Mouse (Mus musculus) forebrain, postnatal 0 days (tissue): ENCODE measurements around the gene Amfr. TPM values are rescaled to one million over a fixed set of nuclear protein-coding genes. Genes with fewer than 3 reads are reported as not detected.

ENCODE experiments used
- ATAC-seq: fragments of 200-750 bp; cut with Nextera tagmentation; 2 replicates; pipeline ENCODE4 v1.8.0; 2017; ENCODE audit warnings: mild to moderate bottlenecking, moderate library complexity
- DNase-seq: peaks from one replicate; pipeline ENCODE4 v3.0.0-alpha.2; 2015
- H3K27ac ChIP-seq: fragments of 300-500 bp; sonication (generic); 2 replicates; pipeline ENCODE4 v1.5.1; 2014; ENCODE audit warnings: low read depth, mild to moderate bottlenecking, antibody characterized with exemption, low read length, moderate library complexity, mixed read lengths
- H3K27me3 ChIP-seq: fragments of 300-500 bp; sonication (generic); 2 replicates; pipeline ENCODE4 v1.6.1; 2014; ENCODE audit warnings: mild to moderate bottlenecking, low read length, mixed read lengths; ENCODE audit not compliant: insufficient read depth
- H3K36me3 ChIP-seq: fragments of 300-500 bp; sonication (generic); 2 replicates; pipeline ENCODE4 v1.6.1; 2014; ENCODE audit warnings: mild to moderate bottlenecking, moderate library complexity; ENCODE audit not compliant: insufficient read depth
- H3K4me1 ChIP-seq: fragments of 300-500 bp; sonication (generic); 2 replicates; pipeline ENCODE4 v1.6.1; 2014; ENCODE audit warnings: antibody characterized with exemption; ENCODE audit not compliant: insufficient read depth
- H3K4me2 ChIP-seq: fragments of 300-500 bp; sonication (generic); 2 replicates; pipeline ENCODE4 v1.6.1; 2014; ENCODE audit warnings: low read depth, mild to moderate bottlenecking, moderate library complexity
- H3K4me3 ChIP-seq: fragments of 300-500 bp; sonication (generic); 2 replicates; pipeline ENCODE4 v1.5.1; 2014; ENCODE audit warnings: low read depth, low read length, mixed read lengths
- H3K9ac ChIP-seq: fragments of 300-500 bp; sonication (generic); 2 replicates; pipeline ENCODE4 v1.6.1; 2014; ENCODE audit warnings: mild to moderate bottlenecking
- H3K9me3 ChIP-seq: fragments of 300-500 bp; sonication (generic); 2 replicates; pipeline ENCODE4 v1.6.1; 2016; ENCODE audit warnings: low read length
- CTCF ChIP-seq: sonication (generic); IDR thresholded peaks from 2 replicates; pipeline ENCODE4 v1.5.1; 2016; ENCODE audit warnings: antibody characterized with exemption, control low read depth, low read depth
- WGBS: fragments of 180-500 bp; shearing (Covaris S2); extraction: QIAGEN DNeasy Blood & Tissue Kit; methylation state at CpG from one replicate; pipeline ENCODE4 v1.1.7; 2014; 5-methylcytosine and 5-hydroxymethylcytosine counted together
- polyA plus RNA-seq: library from polyadenylated mRNA; unstranded; fragments of >200 nt; fragmentation: Nextera tagmentation; extraction: Ambion mirVana; gene quantifications from 2 replicates; pipeline ENCODE4 v1.2.1, GENCODE M21; 2015
- total RNA-seq: library from RNA; depleted of rRNA; stranded (reverse); fragments of >200 nt; gene quantifications from 2 replicates; pipeline ENCODE4 v1.2.3, GENCODE M21; 2014

Amfr gene
- total and polyA plus RNA-seq, 2 experiments from 2014 or later: 90.2 to 163 TPM

DNA sequence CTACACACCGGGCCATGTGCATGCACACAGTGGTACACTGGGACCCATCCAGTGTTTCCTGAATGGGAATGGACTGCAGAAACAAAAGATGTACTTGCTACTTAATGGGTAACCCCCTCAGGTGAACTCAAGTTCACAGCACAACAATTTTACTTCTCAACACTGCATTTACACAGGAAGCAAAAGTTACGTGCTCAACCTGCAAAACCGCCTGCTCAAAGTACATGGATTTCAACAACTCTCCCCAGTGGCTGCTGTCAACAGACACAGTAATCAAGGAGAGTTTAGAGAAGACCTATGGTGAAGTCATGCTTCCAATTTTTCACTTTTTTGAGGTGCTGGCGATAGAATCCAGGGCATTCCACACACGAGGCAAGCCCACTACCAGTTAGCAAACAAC lies 22.6 kb upstream of the Amfr start:
- Histone ChIP-seq H3K9me3 (no peaks in the 10 kb centered on the region), H3K4me3 (no peak overlapping the region), H3K27me3 (no peaks in the 10 kb centered on the region), H3K9ac (no peak overlapping the region), H3K27ac (no peak overlapping the region), H3K36me3 (peaks cover 14% of the 10 kb centered on the region), H3K4me1 (peaks cover 13% of the 10 kb centered on the region), H3K4me2 (peak overlapping the region; percentile 71)
- WGBS: 58% methylated on average over 5 of the region's 5 CpGs
- no peak for TF ChIP-seq CTCF
- no peak for DNase-seq
- no peak for ATAC-seq

GRCm38 (mm10) chr8:94033601-94034000 lies 21.0 kb upstream of the Amfr start:
- WGBS: 21% methylated on average over 3 of the region's 3 CpGs
- Histone ChIP-seq H3K27me3 (no peaks in the 10 kb centered on the region), H3K4me2 (no peak overlapping the region), H3K4me1 (peaks cover 13% of the 10 kb centered on the region), H3K27ac (no peak overlapping the region), H3K9me3 (no peaks in the 10 kb centered on the region), H3K9ac (no peak overlapping the region), H3K4me3 (no peak overlapping the region), H3K36me3 (peaks cover 20% of the 10 kb centered on the region)
- DNase-seq (no peak), ATAC-seq (no peak)
- no peak for TF ChIP-seq CTCF

- ATAC-seq (no peak), DNase-seq (no peak)
- no peaks in the 10 kb centered on the region for H3K9me3 ChIP-seq
- no peak overlapping the region for H3K4me3 ChIP-seq
- TF ChIP-seq CTCF: no peak
- H3K27me3 ChIP-seq: no peaks in the 10 kb centered on the region
- peaks cover 55% of the 10 kb centered on the region for H3K36me3 ChIP-seq
- 95% methylated on average over 9 of the region's 9 CpGs for WGBS
- H3K9ac ChIP-seq: no peak overlapping the region
- no peaks in the 10 kb centered on the region for H3K4me1 ChIP-seq
- no peak overlapping the region for H3K4me2 ChIP-seq
- H3K27ac ChIP-seq: no peak overlapping the region
These were observed 17.1 kb upstream of the Amfr start for GRCm38 (mm10) chr8:94029701-94030100.

DNA sequence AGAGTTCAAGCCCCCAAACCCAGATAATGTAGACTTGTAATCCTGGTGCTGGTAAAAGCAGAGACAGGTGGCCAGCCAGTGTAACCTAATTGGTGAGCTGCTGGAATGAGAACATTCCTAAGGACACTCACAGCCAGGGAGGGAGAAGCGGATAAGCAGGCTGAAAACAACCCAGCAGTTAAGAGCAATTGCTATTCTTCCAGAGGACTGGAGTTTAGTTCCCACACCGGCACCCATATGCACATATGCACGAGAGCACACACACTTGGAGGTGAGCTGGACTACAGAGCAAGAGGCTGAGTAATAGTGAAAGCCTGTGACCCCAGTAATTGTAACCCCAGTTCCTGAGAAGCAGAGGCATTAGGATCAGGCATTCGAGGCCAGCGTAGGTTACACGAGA lies 11.3 kb upstream of the Amfr start:
- Histone ChIP-seq H3K9ac (no peak overlapping the region), H3K4me1 (no peaks in the 10 kb centered on the region), H3K27me3 (no peaks in the 10 kb centered on the region), H3K4me2 (no peak overlapping the region), H3K27ac (no peak overlapping the region), H3K9me3 (no peaks in the 10 kb centered on the region), H3K4me3 (no peak overlapping the region), H3K36me3 (peaks cover 68% of the 10 kb centered on the region)
- ATAC-seq (no peak), DNase-seq (no peak)
- TF ChIP-seq CTCF: no peak
- WGBS: 95% methylated on average over 6 of the region's 6 CpGs

DNA sequence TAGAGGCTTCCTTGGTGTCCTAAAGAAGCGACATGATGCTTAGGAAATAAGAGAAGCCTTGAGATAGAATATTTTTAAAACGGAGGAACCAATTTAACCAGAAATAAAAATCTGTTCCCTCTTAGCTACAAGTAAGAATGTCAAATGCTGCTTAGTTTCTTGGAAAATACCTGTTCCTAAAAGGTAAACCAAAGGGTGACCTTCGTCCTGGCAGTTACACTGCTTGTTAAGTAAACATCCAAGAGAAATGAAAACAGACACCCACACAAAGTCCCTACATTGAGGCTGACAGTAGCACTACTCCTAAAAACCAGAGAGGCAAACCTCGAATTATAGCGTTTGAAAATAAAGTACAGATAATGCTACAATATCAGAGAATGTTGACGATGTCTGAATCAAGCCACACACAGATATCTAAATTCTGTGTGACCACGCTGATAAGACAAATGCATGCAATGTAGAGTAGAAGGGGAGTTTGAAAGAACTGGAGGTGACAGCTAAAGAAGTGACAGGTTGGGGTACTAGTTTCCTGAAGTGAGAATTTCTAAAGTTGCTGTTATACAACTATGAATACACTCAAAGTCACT lies 477 bp upstream of the Amfr start:
- Histone ChIP-seq H3K27ac (peak overlapping the region; percentile 95), H3K4me2 (peak overlapping the region; percentile 81), H3K36me3 (no peaks in the 10 kb centered on the region), H3K4me3 (peak overlapping the region; percentile 93), H3K4me1 (peaks cover 13% of the 10 kb centered on the region; the same call in 1 of the 2 replicates), H3K9me3 (no peaks in the 10 kb centered on the region), H3K27me3 (no peaks in the 10 kb centered on the region), H3K9ac (peak overlapping the region; percentile 96)
- ATAC-seq (no peak), DNase-seq (no peak)
- no peak for TF ChIP-seq CTCF
- 35% methylated on average over 7 of the region's 7 CpGs for WGBS

DNA sequence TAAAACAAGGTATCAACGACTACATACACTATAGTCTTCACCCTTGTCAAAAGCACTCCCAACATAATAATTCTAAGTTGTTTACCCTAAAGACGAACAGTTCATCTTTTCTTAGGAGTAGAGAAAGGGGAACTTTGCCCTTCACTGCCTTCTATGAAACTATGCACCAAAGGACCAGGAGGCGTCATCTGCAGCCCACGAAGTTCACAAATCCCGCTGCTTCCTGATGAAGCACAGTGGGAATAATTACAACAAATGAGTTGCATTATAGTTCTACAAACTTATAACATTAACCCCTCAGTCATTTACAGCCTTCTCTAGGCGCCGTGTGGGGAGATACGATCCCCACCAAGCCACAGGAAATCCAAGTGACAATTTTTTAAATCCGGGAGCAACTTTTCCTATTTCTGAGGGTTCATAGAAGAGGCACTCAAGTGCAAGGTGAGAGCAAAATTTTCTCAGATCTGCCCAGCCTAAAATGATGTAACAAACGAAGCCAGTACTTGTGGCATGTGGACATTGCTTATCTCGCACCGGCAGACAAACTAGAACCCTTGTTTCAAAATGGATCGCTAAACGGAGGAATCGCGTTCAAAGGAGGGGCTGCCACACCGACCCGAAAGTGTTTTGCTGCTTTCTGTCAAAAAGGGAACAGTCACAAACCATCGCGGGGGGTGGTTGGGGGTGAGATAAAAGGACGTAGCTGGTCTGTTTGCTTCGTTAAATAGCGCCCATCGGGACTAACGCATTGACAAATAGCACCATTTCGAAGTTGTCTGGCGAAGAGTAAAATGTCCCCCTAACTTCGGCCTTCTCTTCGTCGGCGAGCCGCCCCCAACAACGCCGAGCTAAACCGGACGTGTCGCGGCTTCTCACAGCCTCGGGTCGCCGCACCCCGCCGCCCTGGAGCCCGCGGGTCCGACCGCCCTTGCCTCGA lies 1.3 kb downstream of the Amfr start:
- Histone ChIP-seq H3K27ac (peak overlapping the region; percentile 95), H3K4me2 (peak overlapping the region; percentile 81), H3K4me3 (peak overlapping the region; percentile 93), H3K27me3 (no peaks in the 10 kb centered on the region), H3K9me3 (no peaks in the 10 kb centered on the region), H3K4me1 (peaks cover 13% of the 10 kb centered on the region; the same call in 1 of the 2 replicates), H3K9ac (peak overlapping the region; percentile 96), H3K36me3 (no peaks in the 10 kb centered on the region)
- peak; percentile 48 for DNase-seq
- WGBS: 2% methylated on average over 48 of the region's 48 CpGs
- TF ChIP-seq CTCF: no peak
- ATAC-seq: no peak
